Mouse (Mus musculus) midbrain, embryonic 10.5 days (tissue): ENCODE measurements around the gene Plpp3. TPM values are rescaled to one million over a fixed set of nuclear protein-coding genes. Genes with fewer than 3 reads are reported as not detected.
A peak's percentile ranks its signal among the peaks of the same experiment; 100 is the strongest.

Experiments used
- DNase-seq: peaks from one replicate; pipeline ENCODE4 v3.0.0-alpha.2; 2017; ENCODE audit warnings: low spot score
- H3K27ac ChIP-seq: fragments of 300-500 bp; sonication (generic); replicated peaks from 2 replicates; pipeline ENCODE4 v1.5.1; 2016; ENCODE audit warnings: mild to moderate bottlenecking
- H3K27me3 ChIP-seq: fragments of 300-500 bp; sonication (generic); 2 replicates; pipeline ENCODE4 v1.6.1; 2016; ENCODE audit warnings: low read depth, mild to moderate bottlenecking; ENCODE audit not compliant: poor library complexity, severe bottlenecking
- H3K36me3 ChIP-seq: fragments of 300-500 bp; sonication (generic); 2 replicates; pipeline ENCODE4 v1.6.1; 2016; ENCODE audit warnings: mild to moderate bottlenecking, moderate library complexity
- H3K4me1 ChIP-seq: fragments of 300-500 bp; sonication (generic); 2 replicates; pipeline ENCODE4 v1.6.1; 2016
- H3K4me3 ChIP-seq: fragments of 300-500 bp; sonication (generic); 2 replicates; pipeline ENCODE4 v1.5.1; 2016; ENCODE audit warnings: mild to moderate bottlenecking, moderate library complexity
- H3K9me3 ChIP-seq: fragments of 300-500 bp; sonication (generic); replicated peaks from 2 replicates; pipeline ENCODE4 v1.6.1; 2016; ENCODE audit warnings: mild to moderate bottlenecking
- WGBS: fragments of 180-500 bp; shearing (Covaris S2); methylation state at CpG from one replicate; pipeline ENCODE4 v1.1.7; 2016; 5-methylcytosine and 5-hydroxymethylcytosine counted together
- polyA plus RNA-seq: library from polyadenylated mRNA; unstranded; fragments of >200 nt; fragmentation: Nextera tagmentation; extraction: Ambion mirVana; gene quantifications from 2 replicates; pipeline ENCODE4 v1.2.1, GENCODE M21; 2016

The Plpp3 gene
- 44.5 and 55.6 TPM in 2 replicates for polyA plus RNA-seq

GRCm38 (mm10) chr4:105157276-105158168, at the start of gene Plpp3:
Gene Plpp3 (plus strand): TSS chr4:105157347.
- H3K27ac ChIP-seq: peak within 1 kb of the TSS; percentile 97

GRCm38 (mm10) chr4:105107943-105108640, 49.1 kb upstream of the Plpp3 start:
- H3K4me1 ChIP-seq: peaks cover 22% of the 10 kb centered on the region
- no peak overlapping the region for H3K4me3 ChIP-seq
- 57% methylated on average over 12 of the region's 12 CpGs for WGBS
- no peak for DNase-seq
- no peak overlapping the region for H3K27ac ChIP-seq
- no peaks in the 10 kb centered on the region for H3K9me3 ChIP-seq
- no peaks in the 10 kb centered on the region for H3K36me3 ChIP-seq
- H3K27me3 ChIP-seq: peaks cover 44% of the 10 kb centered on the region

More at GRCm38 (mm10) chr4:105157276-105158168, at the start of gene Plpp3:
- Histone ChIP-seq H3K27me3 (peaks cover 13% of the 10 kb centered on the region; the same call in 1 of the 2 replicates), H3K4me3 (peak within 1 kb of the TSS; percentile 96), H3K36me3 (peaks cover 20% of the 10 kb centered on the region), H3K4me1 (peaks cover 35% of the 10 kb centered on the region), H3K9me3 (no peaks in the 10 kb centered on the region)
- DNase-seq: peak; percentile 88
- WGBS: under 1% methylated on average over 77 of the region's 77 CpGs

- Histone ChIP-seq H3K27me3 (peaks cover 44% of the 10 kb centered on the region), H3K36me3 (no peaks in the 10 kb centered on the region), H3K4me3 (peak overlapping the region; percentile 70), H3K9me3 (no peaks in the 10 kb centered on the region), H3K27ac (peak overlapping the region; percentile 89; the same call in 1 of the 2 replicates), H3K4me1 (peaks cover 22% of the 10 kb centered on the region)
- peak; percentile 25 for DNase-seq
- WGBS: 15% methylated on average over 5 of the region's 5 CpGs
Measured at GRCm38 (mm10) chr4:105108641-105109198, 48.4 kb upstream of the Plpp3 start.

GRCm38 (mm10) chr4:105109199-105109989, 47.8 kb upstream of the Plpp3 start, which contains the start of gene Prkaa2:
Gene Prkaa2 (minus strand): TSS chr4:105109890.
- H3K27me3 ChIP-seq: peaks cover 44% of the 10 kb centered on the region
- H3K36me3 ChIP-seq: no peaks in the 10 kb centered on the region
- H3K9me3 ChIP-seq: no peaks in the 10 kb centered on the region
- peak; percentile 73 for DNase-seq
- peak within 1 kb of the TSS; percentile 70 for H3K4me3 ChIP-seq
- H3K4me1 ChIP-seq: peaks cover 22% of the 10 kb centered on the region
- peak within 1 kb of the TSS; percentile 89 for H3K27ac ChIP-seq
- WGBS: under 1% methylated on average over 79 of the region's 80 CpGs

GRCm38 (mm10) chr4:105109990-105110683, 47.0 kb upstream of the Plpp3 start:
- WGBS: 2% methylated on average over 24 of the region's 24 CpGs
- Histone ChIP-seq H3K4me1 (peaks cover 22% of the 10 kb centered on the region), H3K27ac (peak overlapping the region; percentile 89), H3K9me3 (no peaks in the 10 kb centered on the region), H3K27me3 (peaks cover 44% of the 10 kb centered on the region), H3K4me3 (peak overlapping the region; percentile 70), H3K36me3 (no peaks in the 10 kb centered on the region)
- DNase-seq: no peak

- Histone ChIP-seq H3K27ac (peak overlapping the region; percentile 89), H3K9me3 (no peaks in the 10 kb centered on the region), H3K4me3 (peak overlapping the region; percentile 70), H3K36me3 (no peaks in the 10 kb centered on the region), H3K27me3 (peaks cover 44% of the 10 kb centered on the region), H3K4me1 (peaks cover 22% of the 10 kb centered on the region)
- 66% methylated on average over 4 of the region's 4 CpGs for WGBS
- no peak for DNase-seq
Measured at GRCm38 (mm10) chr4:105110684-105111035, 46.5 kb upstream of the Plpp3 start.

GRCm38 (mm10) chr4:105111770-105112169, 45.4 kb upstream of the Plpp3 start:
- Histone ChIP-seq H3K4me1 (peaks cover 22% of the 10 kb centered on the region), H3K4me3 (no peak overlapping the region), H3K27ac (no peak overlapping the region), H3K27me3 (peaks cover 44% of the 10 kb centered on the region), H3K9me3 (no peaks in the 10 kb centered on the region), H3K36me3 (no peaks in the 10 kb centered on the region)
- 91% methylated on average over 11 of the region's 11 CpGs for WGBS
- no peak for DNase-seq

- WGBS: 92% methylated on average over 5 of the region's 5 CpGs
- H3K27me3 ChIP-seq: peaks cover 33% of the 10 kb centered on the region
- H3K36me3 ChIP-seq: no peaks in the 10 kb centered on the region
- H3K27ac ChIP-seq: no peak overlapping the region
- H3K4me3 ChIP-seq: no peak overlapping the region
- no peaks in the 10 kb centered on the region for H3K9me3 ChIP-seq
- no peak for DNase-seq
- peaks cover 25% of the 10 kb centered on the region for H3K4me1 ChIP-seq
Measured at GRCm38 (mm10) chr4:105113042-105113441, 44.1 kb upstream of the Plpp3 start.

GRCm38 (mm10) chr4:105113468-105113867, 43.7 kb upstream of the Plpp3 start:
- no peak overlapping the region for H3K4me3 ChIP-seq
- peaks cover 29% of the 10 kb centered on the region for H3K27me3 ChIP-seq
- no peak for DNase-seq
- H3K36me3 ChIP-seq: no peaks in the 10 kb centered on the region
- 92% methylated on average over 3 of the region's 3 CpGs for WGBS
- no peak overlapping the region for H3K27ac ChIP-seq
- H3K4me1 ChIP-seq: peaks cover 22% of the 10 kb centered on the region
- no peaks in the 10 kb centered on the region for H3K9me3 ChIP-seq

GRCm38 (mm10) chr4:105121081-105121480, 36.1 kb upstream of the Plpp3 start:
- Histone ChIP-seq H3K4me3 (no peak overlapping the region), H3K27me3 (no peaks in the 10 kb centered on the region), H3K27ac (no peak overlapping the region), H3K4me1 (0 out of 2 replicates have a peak, but pooled peaks cover 3% of the 10 kb centered on the region), H3K36me3 (no peaks in the 10 kb centered on the region), H3K9me3 (no peaks in the 10 kb centered on the region)
- 86% methylated on average over 6 of the region's 6 CpGs for WGBS
- DNase-seq: no peak

- 50% methylated on average over 8 of the region's 8 CpGs for WGBS
- Histone ChIP-seq H3K4me1 (0 out of 2 replicates have a peak, but pooled peaks cover 3% of the 10 kb centered on the region), H3K36me3 (no peaks in the 10 kb centered on the region), H3K9me3 (no peaks in the 10 kb centered on the region), H3K27me3 (no peaks in the 10 kb centered on the region), H3K4me3 (no peak overlapping the region), H3K27ac (no peak overlapping the region)
- peak; percentile 59 for DNase-seq
Measured at GRCm38 (mm10) chr4:105122429-105122828, 34.7 kb upstream of the Plpp3 start.
